Mouse (Mus musculus) lung, adult 2 months (tissue): ENCODE results near the gene Ifnl3.

Source experiments
- CTCF ChIP-seq: fragments of 200-500 bp; IDR thresholded peaks from 2 replicates; pipeline ENCODE4 v1.5.1; 2011; ENCODE audit warnings: mild to moderate bottlenecking, low read length, control low read depth; ENCODE audit not compliant: insufficient read depth
- POLR2A ChIP-seq: fragments of 200-500 bp; IDR thresholded peaks from 2 replicates; pipeline ENCODE4 v1.6.1; 2011; ENCODE audit warnings: low read depth, mild to moderate bottlenecking, control low read depth, low read length, borderline replicate concordance; ENCODE audit errors: extremely low read depth

GRCm38 (mm10) chr7:28492310-28492709, 30.3 kb upstream of the Ifnl3 start:
- TF ChIP-seq POLR2A (no peak), CTCF (no peak)
